Mouse (Mus musculus): Measurements from ENCODE around the gene Washc1. TPM values are rescaled to one million over a fixed set of nuclear protein-coding genes. Genes with fewer than 3 reads are reported as not detected.
"Not testable (repeated sequence)": the region's sequence is repeated elsewhere in the genome, so short reads cannot be mapped to it uniquely, and the experiment has no call there.

Washc1 gene
- polyA plus RNA-seq, 1 experiment = 47.4 TPM

- Histone ChIP-seq H3K27ac (ENCODE audit: control insufficient read depth, insufficient read depth, low read depth, low read length, poor library complexity) (no peak overlapping the region), H3K4me1 (ENCODE audit: control insufficient read depth, insufficient read depth, low read length) (no peaks in the 10 kb centered on the region), H3K4me3 (replicated peaks; ENCODE audit: control insufficient read depth, low read depth, low read length) (no peak overlapping the region)
- no peak for TF ChIP-seq POLR2A (IDR thresholded peaks at IDR 0.05; ENCODE audit: borderline replicate concordance, control insufficient read depth, low read depth, low read length)
- no peak for TF ChIP-seq CTCF (IDR thresholded peaks at IDR 0.05; ENCODE audit: control insufficient read depth, insufficient read depth, low read length)
- WGBS = 78% methylated on average over 2 of the region's 2 CpGs
Observed at GRCm38 (mm10) chr17:66154876-66155275, 43.5 kb downstream of the Washc1 start.

DNA sequence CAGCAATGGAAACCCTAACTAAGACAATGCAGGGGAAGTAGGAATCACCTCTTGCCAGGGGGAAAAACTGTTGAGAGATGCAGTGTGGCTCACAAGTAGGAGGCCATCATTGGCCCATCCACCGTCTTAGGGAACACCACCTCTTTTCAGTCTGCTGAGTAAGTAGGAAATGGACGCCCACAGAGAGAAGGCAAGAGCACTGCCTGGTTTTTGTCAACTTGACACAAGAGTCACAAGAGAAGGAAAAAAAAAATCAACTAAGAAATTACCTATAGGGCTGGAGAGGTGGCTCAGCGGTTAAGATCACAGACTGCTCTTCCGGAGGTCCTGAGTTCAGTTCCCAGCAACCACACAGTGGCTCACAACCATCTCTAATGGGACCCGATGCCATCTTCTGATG lies 46.9 kb downstream of the Washc1 start:
- Histone ChIP-seq H3K4me3 (replicated peaks; ENCODE audit: control insufficient read depth, low read depth, low read length) (no peak overlapping the region), H3K27ac (ENCODE audit: control insufficient read depth, insufficient read depth, low read depth, low read length, poor library complexity) (no peak overlapping the region), H3K4me1 (ENCODE audit: control insufficient read depth, insufficient read depth, low read length) (no peaks in the 10 kb centered on the region)
- TF ChIP-seq POLR2A (IDR thresholded peaks at IDR 0.05; ENCODE audit: borderline replicate concordance, control insufficient read depth, low read depth, low read length) (no peak), CTCF (IDR thresholded peaks at IDR 0.05; ENCODE audit: control insufficient read depth, insufficient read depth, low read length) (no peak)
- WGBS = 78% methylated on average over 5 of the region's 5 CpGs

DNA sequence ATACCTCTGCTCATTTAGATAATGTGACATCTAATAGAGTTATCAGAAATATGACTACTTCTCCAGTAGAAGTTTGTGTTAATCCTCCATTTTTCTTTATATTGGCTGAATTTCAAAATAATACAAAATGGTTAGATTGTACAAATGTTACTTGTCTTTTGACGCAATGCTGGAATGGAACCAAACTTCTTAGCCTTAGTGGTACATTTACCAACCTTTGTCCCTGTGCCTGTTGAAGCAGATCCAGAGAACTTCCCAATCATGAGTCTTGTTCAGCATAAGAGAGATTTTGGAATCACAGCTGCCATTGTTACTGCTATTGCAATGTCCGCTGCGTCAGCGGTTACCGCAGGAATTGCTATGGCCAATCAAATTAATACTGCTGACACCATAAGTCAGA lies 55.8 kb downstream of the Washc1 start:
- 94% methylated on average over 5 of the region's 5 CpGs for WGBS
- H3K4me3 ChIP-seq (replicated peaks; ENCODE audit: control insufficient read depth, low read depth, low read length); H3K4me1 ChIP-seq (ENCODE audit: control insufficient read depth, insufficient read depth, low read length); H3K27ac ChIP-seq (ENCODE audit: control insufficient read depth, insufficient read depth, low read depth, low read length, poor library complexity): not testable (repeated sequence)

Other genes starting within 250 kb of the Washc1 start
- gene Ralbp1, start 225.7 kb upstream of the Washc1 start, polyA plus RNA-seq (2011; ENCODE audit: insufficient read depth, insufficient read length, low replicate concordance, missing spikeins) = 16.1 and 27.0 TPM in 2 replicates
- 5.1 and 8.8 TPM in 2 replicates for gene Twsg1, start 160.3 kb upstream of the Washc1 start, polyA plus RNA-seq (2011; ENCODE audit: insufficient read depth, insufficient read length, low replicate concordance, missing spikeins)
- 19.4 and 27.4 TPM in 2 replicates for gene Ankrd12, start 34.5 kb upstream of the Washc1 start, polyA plus RNA-seq (2011; ENCODE audit: insufficient read depth, insufficient read length, low replicate concordance, missing spikeins)
- 92.9 and 164 TPM in 2 replicates for gene Ndufv2, start 10.0 kb upstream of the Washc1 start, polyA plus RNA-seq (2011; ENCODE audit: insufficient read depth, insufficient read length, low replicate concordance, missing spikeins)
- gene Ddx11, start 12.0 kb downstream of the Washc1 start, polyA plus RNA-seq (2011; ENCODE audit: insufficient read depth, insufficient read length, low replicate concordance, missing spikeins) = 13.2 and 27.6 TPM in 2 replicates